Mouse (Mus musculus) cortical plate, adult 2 months (tissue): ENCODE results near the gene Chd6. TPM values are rescaled to one million over a fixed set of nuclear protein-coding genes. Genes with fewer than 3 reads are reported as not detected.

Experiments
- H3K27ac ChIP-seq: fragments of 200-500 bp; 2 replicates; pipeline ENCODE4 v1.5.1; 2012; ENCODE audit warnings: low read length, control low read depth, inconsistent platforms; ENCODE audit not compliant: insufficient read depth
- H3K4me1 ChIP-seq: fragments of 200-500 bp; 2 replicates; pipeline ENCODE4 v1.6.1; 2011; ENCODE audit warnings: low read length; ENCODE audit not compliant: control insufficient read depth, insufficient read depth
- H3K4me3 ChIP-seq: fragments of 200-500 bp; 2 replicates; pipeline ENCODE4 v1.5.1; 2011; ENCODE audit warnings: mild to moderate bottlenecking, low read length, control low read depth; ENCODE audit not compliant: insufficient read depth
- CTCF ChIP-seq: fragments of 200-500 bp; IDR thresholded peaks from 2 replicates; pipeline ENCODE4 v1.5.1; 2011; ENCODE audit warnings: mild to moderate bottlenecking, control low read depth, low read length; ENCODE audit not compliant: insufficient read depth; ENCODE audit errors: extremely low read depth
- POLR2A ChIP-seq: fragments of 200-500 bp; IDR thresholded peaks from 2 replicates; pipeline ENCODE4 v1.6.1; 2011; ENCODE audit warnings: mild to moderate bottlenecking, low read length, control low read depth; ENCODE audit not compliant: insufficient read depth; ENCODE audit errors: extremely low read depth
- polyA plus RNA-seq: library from polyadenylated mRNA; depleted of rRNA; stranded (reverse); fragments of >200 nt; gene quantifications from 2 replicates; pipeline ENCODE4 v1.2.3, GENCODE M21; 2012

The Chd6 gene
- polyA plus RNA-seq, 1 experiment: 26.7 TPM

DNA sequence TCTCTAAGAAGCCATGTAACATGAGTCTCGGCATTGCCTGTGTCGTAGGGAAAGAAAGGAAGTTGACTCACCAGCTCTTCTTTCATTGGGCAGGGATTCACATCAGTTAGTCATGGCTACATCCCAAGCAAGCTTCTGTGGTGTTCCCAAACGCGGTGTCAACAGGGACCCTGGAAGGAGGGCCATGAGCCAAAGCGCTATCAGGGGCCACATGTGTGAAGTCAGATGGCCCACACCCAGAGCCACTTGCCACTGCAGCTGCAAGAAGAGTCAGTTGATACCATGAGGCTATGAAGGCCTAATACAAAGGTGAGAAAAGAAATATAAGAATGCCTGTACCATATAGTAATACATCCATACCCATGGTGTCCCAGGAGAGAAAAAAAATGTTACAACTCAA lies 3.1 kb upstream of the Chd6 start:
- Histone ChIP-seq H3K4me1 (peaks cover 5% of the 10 kb centered on the region; the same call in 1 of the 2 replicates), H3K27ac (no peak overlapping the region), H3K4me3 (no peak overlapping the region)
- no peak for TF ChIP-seq CTCF
- TF ChIP-seq POLR2A: no peak

DNA sequence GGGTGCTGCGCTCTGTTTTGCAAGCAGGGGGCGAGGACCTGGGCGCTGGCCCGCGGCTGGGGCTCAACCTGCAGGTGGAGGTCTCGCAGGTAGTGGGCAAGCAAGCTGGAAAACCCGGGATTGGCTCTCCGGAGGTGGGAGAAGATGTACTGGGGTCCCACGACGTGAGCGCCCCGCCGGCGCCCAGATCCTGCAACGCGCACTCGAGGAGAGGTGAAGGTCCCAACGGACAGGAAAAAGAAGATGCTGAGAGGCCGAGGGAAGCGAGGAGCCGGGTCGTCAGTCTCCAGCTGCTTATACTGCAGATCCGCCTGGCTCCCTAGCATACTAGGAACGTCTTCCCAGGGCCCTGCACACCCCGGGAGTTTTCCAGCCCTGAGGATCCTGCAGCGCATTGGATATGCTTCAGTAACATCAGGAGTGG lies 535 bp upstream of the Chd6 start:
- peak overlapping the region; percentile 53 for H3K4me3 ChIP-seq
- peak overlapping the region; percentile 3; the same call in 1 of the 2 replicates for H3K27ac ChIP-seq
- H3K4me1 ChIP-seq: peaks cover 7% of the 10 kb centered on the region; the same call in 1 of the 2 replicates
- TF ChIP-seq CTCF (no peak), POLR2A (no peak)

- Histone ChIP-seq H3K27ac (peak overlapping the region; percentile 29; the same call in 1 of the 2 replicates), H3K4me1 (peaks cover 7% of the 10 kb centered on the region; the same call in 1 of the 2 replicates), H3K4me3 (peak overlapping the region; percentile 36)
- TF ChIP-seq CTCF: no peak
- TF ChIP-seq POLR2A: no peak
These were observed 569 bp downstream of the Chd6 start for GRCm38 (mm10) chr2:161108085-161108927.

GRCm38 (mm10) chr2:161107236-161107635 lies 1.6 kb downstream of the Chd6 start:
- TF ChIP-seq CTCF (no peak), POLR2A (no peak)
- H3K27ac ChIP-seq: no peak overlapping the region
- H3K4me1 ChIP-seq: peaks cover 7% of the 10 kb centered on the region; the same call in 1 of the 2 replicates
- H3K4me3 ChIP-seq: no peak overlapping the region

GRCm38 (mm10) chr2:161103769-161104168 lies 5.1 kb downstream of the Chd6 start:
- H3K4me3 ChIP-seq: no peak overlapping the region
- H3K27ac ChIP-seq: no peak overlapping the region
- H3K4me1 ChIP-seq: peaks cover 5% of the 10 kb centered on the region; the same call in 1 of the 2 replicates
- TF ChIP-seq POLR2A: no peak
- no peak for TF ChIP-seq CTCF

DNA sequence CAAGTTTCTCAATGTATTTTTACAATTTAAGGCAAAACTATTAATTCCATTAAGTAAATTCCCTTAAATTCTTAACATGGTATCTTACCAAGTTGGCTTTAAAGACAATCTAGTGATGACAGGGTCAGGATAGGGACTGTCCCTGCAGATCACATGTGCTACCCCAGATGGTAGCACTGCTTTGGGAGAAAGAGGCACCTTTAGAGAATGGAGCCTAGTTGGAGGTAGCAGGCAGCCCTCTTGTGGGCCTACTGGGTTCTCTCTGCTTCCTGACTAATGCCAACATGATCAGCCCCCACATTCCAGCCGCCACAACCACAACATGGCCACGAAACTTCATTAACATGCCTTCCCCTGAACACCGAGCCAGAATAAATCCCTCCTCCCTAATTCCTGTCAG lies 6.8 kb downstream of the Chd6 start:
- Histone ChIP-seq H3K27ac (no peak overlapping the region), H3K4me1 (peaks cover 2% of the 10 kb centered on the region; the same call in 1 of the 2 replicates), H3K4me3 (no peak overlapping the region)
- no peak for TF ChIP-seq CTCF

DNA sequence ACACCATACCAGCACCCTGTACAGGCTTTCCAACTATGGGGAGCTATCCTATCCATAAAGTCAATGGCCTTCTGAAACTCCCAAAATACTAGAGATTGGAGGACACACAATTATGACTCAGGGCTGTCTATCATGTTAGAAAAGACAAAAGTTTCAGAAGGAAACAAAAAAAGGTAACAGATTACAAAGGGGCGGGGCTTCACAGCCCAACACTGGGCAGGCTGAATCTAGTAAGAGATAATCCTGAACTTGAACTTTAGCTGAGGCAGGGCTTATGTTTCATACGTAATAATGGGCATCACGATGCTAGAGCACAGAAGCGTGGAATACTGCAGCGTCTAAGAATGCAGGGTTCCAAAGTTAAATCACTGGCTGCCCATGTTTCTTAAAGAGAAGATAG lies 11.1 kb downstream of the Chd6 start:
- H3K4me3 ChIP-seq: no peak overlapping the region
- H3K27ac ChIP-seq: no peak overlapping the region
- H3K4me1 ChIP-seq: peaks cover 4% of the 10 kb centered on the region; the same call in 1 of the 2 replicates
- TF ChIP-seq POLR2A: no peak

- Histone ChIP-seq H3K4me1 (peaks cover 3% of the 10 kb centered on the region; the same call in 1 of the 2 replicates), H3K27ac (no peak overlapping the region), H3K4me3 (no peak overlapping the region)
- TF ChIP-seq POLR2A (no peak), CTCF (no peak)
These were observed 18.0 kb downstream of the Chd6 start for GRCm38 (mm10) chr2:161090746-161091405.

DNA sequence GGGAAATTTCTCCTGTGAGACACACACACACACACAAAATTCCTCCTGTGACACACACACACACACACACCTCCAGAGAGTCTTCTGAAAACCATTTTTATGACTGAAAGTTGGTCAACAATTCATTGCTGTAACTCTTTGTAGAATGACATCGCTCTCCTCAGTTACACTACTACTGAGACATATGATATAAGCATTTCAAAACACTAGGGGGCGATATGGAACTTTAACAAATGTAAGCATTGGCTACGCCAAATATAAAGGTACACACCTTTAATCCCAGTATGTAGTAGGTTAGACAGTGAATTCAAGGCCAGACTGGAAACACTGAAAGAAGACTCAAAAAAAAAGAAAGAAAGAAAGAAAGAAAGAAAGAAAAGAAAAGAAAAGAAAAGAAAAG lies 18.7 kb downstream of the Chd6 start:
- Histone ChIP-seq H3K4me1 (no peaks in the 10 kb centered on the region), H3K4me3 (no peak overlapping the region), H3K27ac (no peak overlapping the region)
- TF ChIP-seq CTCF (no peak), POLR2A (no peak)

GRCm38 (mm10) chr2:161078590-161078989 lies 30.3 kb downstream of the Chd6 start:
- H3K4me1 ChIP-seq: no peaks in the 10 kb centered on the region
- H3K4me3 ChIP-seq: no peak overlapping the region
- no peak overlapping the region for H3K27ac ChIP-seq
- TF ChIP-seq POLR2A (no peak), CTCF (no peak)
